Mouse (Mus musculus): ENCODE measurements around the gene Cptp. TPM values are rescaled to one million over a fixed set of nuclear protein-coding genes. Genes with fewer than 3 reads are reported as not detected.

The Cptp gene
- polyA plus RNA-seq, 2 experiments: 5.6 to 7.6 TPM

DNA sequence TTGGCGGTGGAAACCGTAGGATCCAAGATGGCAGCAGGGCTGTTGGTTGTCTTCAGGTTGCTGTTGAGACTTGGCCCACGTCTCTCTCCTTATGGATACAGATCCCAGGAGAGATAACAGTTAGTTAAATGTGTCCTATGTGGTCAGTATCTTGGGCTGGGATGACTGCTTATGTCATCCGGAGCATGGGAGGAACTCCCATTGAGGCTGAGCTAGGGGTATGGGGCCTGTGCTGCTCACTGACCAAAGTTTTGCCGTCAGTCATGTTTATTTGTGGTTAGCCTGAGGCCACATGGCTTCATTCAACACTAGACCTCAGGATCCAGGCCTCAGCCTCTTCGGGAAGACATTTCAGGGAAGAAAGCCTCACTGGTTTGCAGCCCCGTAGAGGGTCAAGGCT is 2.2 kb upstream of the Cptp start:
- 72% methylated on average over 7 of the region's 7 CpGs for WGBS (ENCODE audit: insufficient replicate concordance)
- Histone ChIP-seq H3K9me3 (ENCODE audit: control insufficient read depth, low read length) (no peaks in the 10 kb centered on the region), H3K4me1 (replicated peaks; ENCODE audit: control insufficient read depth in 2 of 2, insufficient read depth in 2 of 2, low read length in 1 of 2) (peaks cover 6 to 20% of the 10 kb centered on the region in 2 experiments), H3K27me3 (ENCODE audit: control insufficient read depth, insufficient read depth, low read length) (no peaks in the 10 kb centered on the region), H3K4me2 (ENCODE audit: low read depth) (no peak overlapping the region), H3K4me3 (ENCODE audit: insufficient read depth in 1 of 2, low read depth in 2 of 2, low read length in 2 of 2) (no peak overlapping the region), H3K9ac (replicated peaks) (no peak overlapping the region), H3K27ac (no peak overlapping the region), H3K36me3 (replicated peaks; ENCODE audit: control insufficient read depth, insufficient read depth, low read depth) (peaks cover 26% of the 10 kb centered on the region)
- ATAC-seq (ENCODE audit: insufficient read depth) (no peak), DNase-seq (ENCODE audit: low read depth in 3 of 3, low spot score in 3 of 3) (no peak)
- TF ChIP-seq CTCF (IDR thresholded peaks at IDR 0.05; ENCODE audit: low read depth) (no peak), EP300 (IDR thresholded peaks at IDR 0.05; ENCODE audit: low read depth) (no peak)

DNA sequence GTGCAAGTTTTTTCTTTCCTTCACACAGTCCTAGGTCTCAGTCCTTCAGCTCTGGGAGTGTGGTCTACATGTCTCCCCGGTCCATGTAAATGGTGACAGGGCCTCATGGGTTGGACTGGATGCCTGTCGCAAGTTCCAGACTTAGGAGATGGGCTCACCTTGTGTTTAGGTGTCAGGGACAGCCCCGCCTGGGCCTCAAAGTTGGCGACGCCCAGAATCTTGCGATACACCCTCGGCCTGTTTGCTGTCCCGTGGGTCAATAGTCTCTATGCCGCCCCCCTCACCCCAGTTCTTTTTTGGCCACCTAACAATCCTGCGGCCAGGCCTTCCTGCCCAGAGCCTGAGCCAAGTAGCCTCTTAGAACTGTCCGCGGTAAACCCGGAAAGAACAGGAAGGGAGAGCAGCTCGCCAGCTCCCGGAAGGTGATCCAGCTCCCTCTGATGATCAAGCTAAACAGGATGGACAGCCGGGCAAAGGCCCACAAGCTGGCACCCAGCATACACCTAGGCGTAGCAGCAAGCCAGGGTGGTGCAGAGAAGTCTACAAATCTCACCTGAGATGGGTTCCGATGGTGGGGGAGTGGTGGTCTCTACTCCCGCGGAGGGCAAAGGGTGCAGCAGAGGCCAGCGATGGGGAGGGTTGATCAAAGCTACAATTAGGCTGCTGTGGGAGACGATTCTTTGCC is 484 bp downstream of the Cptp start:
- peak overlapping the region; percentile 81 for H3K9ac ChIP-seq (replicated peaks)
- H3K4me2 ChIP-seq (ENCODE audit: low read depth): peak overlapping the region; percentile 92
- peak overlapping the region; percentile 69 to 86 for H3K4me3 ChIP-seq (ENCODE audit: insufficient read depth in 1 of 2, low read depth in 2 of 2, low read length in 2 of 2)
- no peaks in the 10 kb centered on the region for H3K27me3 ChIP-seq (ENCODE audit: control insufficient read depth, insufficient read depth, low read length)
- peaks cover 6 to 20% of the 10 kb centered on the region in 2 experiments for H3K4me1 ChIP-seq (replicated peaks; ENCODE audit: control insufficient read depth in 2 of 2, insufficient read depth in 2 of 2, low read length in 1 of 2)
- DNase-seq (ENCODE audit: low read depth in 3 of 3, low spot score in 3 of 3): no peak
- no peak overlapping the region for H3K27ac ChIP-seq
- H3K9me3 ChIP-seq (ENCODE audit: control insufficient read depth, low read length): no peaks in the 10 kb centered on the region
- peak; percentile 44 for ATAC-seq (ENCODE audit: insufficient read depth)
- peaks cover 9% of the 10 kb centered on the region for H3K36me3 ChIP-seq (replicated peaks; ENCODE audit: control insufficient read depth, insufficient read depth, low read depth)
- 4% methylated on average over 22 of the region's 22 CpGs for WGBS (ENCODE audit: insufficient replicate concordance)
- TF ChIP-seq EP300 (IDR thresholded peaks at IDR 0.05; ENCODE audit: low read depth): no peak

DNA sequence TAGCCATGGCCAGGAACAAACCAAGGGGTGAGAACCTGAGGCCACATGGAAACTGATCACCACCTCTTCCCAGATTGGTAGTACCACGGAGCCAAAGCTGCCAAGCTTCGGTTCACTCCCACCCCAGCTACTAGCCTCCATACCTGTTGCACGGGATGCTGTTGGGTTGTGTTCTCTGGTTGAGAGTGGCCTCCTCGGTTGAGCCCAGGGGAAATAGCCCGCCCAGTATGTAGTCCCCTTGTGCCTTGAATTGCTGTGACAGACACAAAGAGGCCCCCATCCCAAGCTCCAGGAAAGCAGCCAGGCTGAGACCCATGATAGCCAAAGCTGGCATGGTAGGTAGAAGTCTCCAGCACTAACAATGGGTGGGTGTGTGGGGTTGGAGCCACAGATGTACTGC is 6.2 kb downstream of the Cptp start, which contains the start of gene Tas1r3:
TSS of gene Tas1r3 (minus strand) at position 362 of the 400 bp plus-strand sequence.
- 58% methylated on average over 5 of the region's 5 CpGs for WGBS (ENCODE audit: insufficient replicate concordance)
- peaks cover 4% of the 10 kb centered on the region for H3K36me3 ChIP-seq (replicated peaks; ENCODE audit: control insufficient read depth, insufficient read depth, low read depth)
- TF ChIP-seq CTCF (IDR thresholded peaks at IDR 0.05; ENCODE audit: low read depth): no peak
- no peak for TF ChIP-seq EP300 (IDR thresholded peaks at IDR 0.05; ENCODE audit: low read depth)
- H3K27ac ChIP-seq: no peak within 1 kb of the TSS
- H3K9me3 ChIP-seq (ENCODE audit: control insufficient read depth, low read length): no peaks in the 10 kb centered on the region
- H3K4me1 ChIP-seq (replicated peaks; ENCODE audit: control insufficient read depth in 2 of 2, insufficient read depth in 2 of 2, low read length in 1 of 2): peaks cover 0 to under 1% of the 10 kb centered on the region in 2 experiments; a peak in 1 of 4 replicates
- H3K4me3 ChIP-seq (ENCODE audit: insufficient read depth in 1 of 2, low read depth in 2 of 2, low read length in 2 of 2): no peak within 1 kb of the TSS
- DNase-seq (ENCODE audit: low read depth in 3 of 3, low spot score in 3 of 3) (no peak), ATAC-seq (ENCODE audit: insufficient read depth) (no peak)
- no peak within 1 kb of the TSS for H3K4me2 ChIP-seq (ENCODE audit: low read depth)
- H3K27me3 ChIP-seq (ENCODE audit: control insufficient read depth, insufficient read depth, low read length): no peaks in the 10 kb centered on the region
- H3K9ac ChIP-seq (replicated peaks): no peak within 1 kb of the TSS

DNA sequence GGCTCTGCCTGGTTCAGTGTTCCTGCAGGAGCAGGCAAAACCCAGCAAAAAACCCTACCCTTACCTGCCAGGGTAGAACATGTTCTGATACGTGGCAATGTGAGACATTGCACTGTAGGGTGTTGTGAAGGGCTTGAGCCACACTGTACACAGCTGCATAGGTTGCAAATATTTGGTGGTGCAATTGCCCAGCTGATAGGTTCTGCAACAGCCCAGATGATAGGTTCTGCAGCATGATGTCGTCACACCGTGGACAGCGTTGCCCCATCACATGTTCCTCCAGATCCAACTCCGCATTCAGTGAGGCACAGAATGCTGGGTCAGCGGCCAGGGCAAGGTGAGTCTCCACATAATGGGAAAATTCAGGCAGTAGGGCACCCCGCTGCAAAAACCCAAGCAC is 7.5 kb downstream of the Cptp start:
- Histone ChIP-seq H3K9ac (replicated peaks) (no peak overlapping the region), H3K36me3 (replicated peaks; ENCODE audit: control insufficient read depth, insufficient read depth, low read depth) (peaks cover 1% of the 10 kb centered on the region; the same call in 1 of the 2 replicates), H3K27me3 (ENCODE audit: control insufficient read depth, insufficient read depth, low read length) (no peaks in the 10 kb centered on the region), H3K9me3 (ENCODE audit: control insufficient read depth, low read length) (no peaks in the 10 kb centered on the region), H3K27ac (no peak overlapping the region), H3K4me1 (replicated peaks; ENCODE audit: control insufficient read depth in 2 of 2, insufficient read depth in 2 of 2, low read length in 1 of 2) (no peaks in the 10 kb centered on the region), H3K4me2 (ENCODE audit: low read depth) (no peak overlapping the region), H3K4me3 (ENCODE audit: insufficient read depth in 1 of 2, low read depth in 2 of 2, low read length in 2 of 2) (no peak overlapping the region)
- WGBS (ENCODE audit: insufficient replicate concordance): 77% methylated on average over 7 of the region's 7 CpGs
- no peak for DNase-seq (ENCODE audit: low read depth in 3 of 3, low spot score in 3 of 3)
- no peak for ATAC-seq (ENCODE audit: insufficient read depth)
- TF ChIP-seq EP300 (IDR thresholded peaks at IDR 0.05; ENCODE audit: low read depth) (no peak), CTCF (IDR thresholded peaks at IDR 0.05; ENCODE audit: low read depth) (no peak)

DNA sequence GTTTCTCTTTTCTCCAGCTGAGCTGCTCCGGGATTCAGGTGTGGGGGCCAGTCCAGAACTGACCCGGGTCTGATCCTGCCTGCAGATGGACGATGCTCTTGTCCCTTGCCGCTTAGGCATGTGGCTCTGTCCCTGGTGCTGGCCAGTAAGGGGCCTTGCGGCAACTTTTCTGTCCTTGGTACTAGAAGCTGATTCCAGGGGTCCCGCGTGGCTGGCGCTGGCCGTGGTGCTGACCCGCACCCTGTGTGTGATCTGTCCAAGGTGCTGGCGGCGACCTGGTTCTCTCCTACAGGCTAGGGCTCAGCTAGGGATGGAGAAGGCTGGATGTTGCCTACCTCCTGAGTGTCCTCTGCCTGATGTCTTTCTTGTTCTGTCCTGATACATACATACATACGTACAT is 9.9 kb downstream of the Cptp start:
- H3K4me3 ChIP-seq (ENCODE audit: insufficient read depth in 1 of 2, low read depth in 2 of 2, low read length in 2 of 2): no peak overlapping the region
- DNase-seq (ENCODE audit: low read depth in 3 of 3, low spot score in 3 of 3) (peak in 1 of 3 experiments; percentile 43), ATAC-seq (ENCODE audit: insufficient read depth) (no peak)
- H3K4me1 ChIP-seq (replicated peaks; ENCODE audit: control insufficient read depth in 2 of 2, insufficient read depth in 2 of 2, low read length in 1 of 2): 0 out of 4 replicates have a peak, but pooled peaks cover 0 to 3% of the 10 kb centered on the region in 2 experiments
- no peak overlapping the region for H3K9ac ChIP-seq (replicated peaks)
- H3K27me3 ChIP-seq (ENCODE audit: control insufficient read depth, insufficient read depth, low read length): no peaks in the 10 kb centered on the region
- WGBS (ENCODE audit: insufficient replicate concordance): 39% methylated on average over 13 of the region's 13 CpGs
- TF ChIP-seq CTCF (IDR thresholded peaks at IDR 0.05; ENCODE audit: low read depth): no peak
- no peak for TF ChIP-seq EP300 (IDR thresholded peaks at IDR 0.05; ENCODE audit: low read depth)
- H3K36me3 ChIP-seq (replicated peaks; ENCODE audit: control insufficient read depth, insufficient read depth, low read depth): peaks cover 6% of the 10 kb centered on the region
- no peaks in the 10 kb centered on the region for H3K9me3 ChIP-seq (ENCODE audit: control insufficient read depth, low read length)
- no peak overlapping the region for H3K27ac ChIP-seq
- H3K4me2 ChIP-seq (ENCODE audit: low read depth): no peak overlapping the region
